Mouse (Mus musculus): ENCODE data around the gene Dapk1.

- no peak for TF ChIP-seq CTCF (IDR thresholded peaks at IDR 0.05)
- TF ChIP-seq POLR2A (IDR thresholded peaks at IDR 0.05; ENCODE audit: insufficient read depth, low read depth, low read length) = no peak
- no peak for TF ChIP-seq EP300 (IDR thresholded peaks at IDR 0.05; ENCODE audit: insufficient read depth, low read depth, low read length)
Observed at GRCm38 (mm10) chr13:60578541-60578940, 23.2 kb upstream of the Dapk1 start.

Data from heart, adult 2 months (tissue).